Mouse (Mus musculus) cerebellum, postnatal 14 days (tissue): Measurements from ENCODE around the gene Hist1h3a.
A peak's percentile ranks its signal among the peaks of the same experiment; 100 is the strongest.

ENCODE experiments used
- DNase-seq, 2 experiments: peaks; one replicate each; pipeline ENCODE4 v3.0.0; 2021; ENCODE audit warnings: mixed read lengths in 2 of 2

The Hist1h3a gene

DNA sequence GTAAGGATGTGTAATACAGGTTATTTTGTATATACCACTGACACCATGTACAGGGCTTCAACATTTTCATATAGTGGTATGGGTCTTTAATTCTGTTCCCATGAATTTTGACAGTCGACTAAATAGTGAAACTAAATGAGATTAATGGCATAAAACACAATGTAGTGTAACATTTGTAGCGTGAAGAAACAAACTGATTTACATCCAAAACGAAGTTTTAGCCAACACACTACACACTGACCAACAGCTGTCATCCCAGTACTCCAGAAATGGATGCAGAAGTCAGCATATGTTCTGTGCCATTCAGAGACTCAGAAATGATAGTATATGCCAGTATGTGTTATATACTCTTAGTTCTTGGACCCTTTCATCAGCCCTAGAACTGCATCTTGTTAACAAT is 4.3 kb downstream of the Hist1h3a start:
- no peak for DNase-seq

DNA sequence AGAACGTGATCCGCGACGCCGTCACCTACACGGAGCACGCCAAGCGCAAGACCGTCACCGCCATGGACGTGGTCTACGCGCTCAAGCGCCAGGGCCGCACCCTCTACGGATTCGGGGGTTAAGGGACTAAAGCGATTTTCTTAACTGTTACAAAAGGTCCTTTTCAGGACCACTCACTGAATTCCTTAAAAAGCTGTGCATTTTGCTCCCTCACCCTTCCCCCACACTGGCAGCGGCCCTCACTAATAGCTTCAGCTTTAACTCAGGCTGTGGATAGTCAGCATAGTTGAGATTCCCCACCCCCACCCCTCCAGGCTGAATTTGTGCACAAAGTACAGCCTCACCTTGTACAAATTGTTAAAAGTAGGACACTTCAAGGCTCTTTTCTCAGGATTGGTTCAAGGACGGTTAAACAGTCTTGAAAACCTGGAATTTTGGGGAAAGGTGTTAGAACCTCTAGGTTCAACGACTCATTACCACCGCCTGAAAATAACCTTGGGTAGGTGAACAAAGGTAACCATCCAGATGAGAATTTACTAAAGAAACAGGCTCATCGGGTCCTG is 4.9 kb downstream of the Hist1h3a start:
- DNase-seq = peak in 1 of 2 experiments; percentile 22

DNA sequence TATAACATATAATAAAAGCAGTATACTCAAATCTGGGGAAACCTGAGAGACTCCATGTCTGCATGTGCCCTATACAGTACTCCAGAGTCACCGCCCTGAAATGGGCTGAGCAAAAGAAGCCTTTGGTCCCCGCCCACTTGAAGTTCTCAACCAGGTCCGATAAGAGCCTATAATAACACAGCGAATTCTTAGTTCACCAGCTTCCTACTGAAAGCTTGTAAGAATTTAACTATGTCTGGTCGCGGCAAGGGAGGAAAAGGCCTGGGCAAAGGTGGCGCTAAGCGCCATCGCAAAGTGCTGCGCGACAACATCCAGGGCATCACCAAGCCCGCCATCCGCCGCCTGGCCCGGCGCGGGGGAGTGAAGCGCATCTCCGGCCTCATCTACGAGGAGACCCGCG is 5.4 kb downstream of the Hist1h3a start, which contains the start of gene Hist1h4b:
Gene Hist1h4b, plus strand, starts transcription at position 224 of the 400 bp plus-strand sequence.
- peak; percentile 83 to 91 for DNase-seq

DNA sequence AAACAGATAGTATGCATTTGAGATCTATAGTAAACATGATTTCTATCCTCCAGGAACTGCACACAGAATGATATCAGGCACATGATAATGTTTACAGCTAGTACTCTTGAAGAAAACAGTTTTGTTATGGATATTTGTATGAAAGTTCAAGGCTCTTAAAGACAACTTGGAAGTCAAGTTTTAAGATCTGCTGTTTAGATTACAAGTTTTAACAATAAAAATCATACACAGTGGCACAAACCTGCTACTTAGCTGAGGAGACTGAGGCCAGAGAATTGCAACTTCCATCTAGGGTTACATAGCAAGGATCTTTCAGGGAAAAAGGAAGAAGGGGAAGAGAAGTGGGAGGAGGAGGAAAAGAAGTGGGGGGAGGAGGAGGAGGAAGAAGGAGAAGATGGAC is 7.2 kb downstream of the Hist1h3a start:
- DNase-seq = no peak

DNA sequence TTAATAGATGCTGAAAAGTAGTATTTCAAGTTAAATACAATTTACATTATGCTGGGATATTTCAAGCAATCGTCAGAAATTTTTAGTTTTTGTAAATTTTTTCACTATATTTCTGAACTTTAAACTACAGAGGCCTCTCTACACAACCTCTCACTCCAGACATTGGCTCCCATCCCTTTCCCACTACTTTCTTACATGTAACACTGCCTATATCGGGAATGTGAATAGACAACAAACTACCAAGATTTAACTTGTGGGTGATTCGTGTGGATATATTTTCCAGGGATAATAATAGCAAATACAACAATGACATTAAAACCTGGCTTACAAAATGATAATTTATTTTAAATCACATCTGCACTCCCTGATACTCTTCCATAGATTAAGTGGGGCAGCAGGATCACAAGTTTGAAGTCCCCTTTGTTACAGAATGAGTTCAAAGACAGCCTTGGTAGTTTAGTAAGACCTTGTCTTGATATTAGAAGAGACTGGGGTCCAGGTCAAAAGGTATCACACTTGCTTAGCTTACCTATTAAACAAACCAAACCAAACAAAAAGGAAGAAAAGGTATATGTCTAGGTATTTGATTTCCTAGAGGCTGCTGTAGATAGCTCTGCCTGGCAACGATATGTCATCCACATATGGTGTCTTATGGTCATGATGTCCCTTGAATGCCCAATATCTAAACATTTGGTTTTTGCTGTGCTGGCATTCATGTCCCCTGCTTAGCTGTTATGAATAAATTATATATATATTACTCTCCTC is 8.7 kb downstream of the Hist1h3a start:
- no peak for DNase-seq

DNA sequence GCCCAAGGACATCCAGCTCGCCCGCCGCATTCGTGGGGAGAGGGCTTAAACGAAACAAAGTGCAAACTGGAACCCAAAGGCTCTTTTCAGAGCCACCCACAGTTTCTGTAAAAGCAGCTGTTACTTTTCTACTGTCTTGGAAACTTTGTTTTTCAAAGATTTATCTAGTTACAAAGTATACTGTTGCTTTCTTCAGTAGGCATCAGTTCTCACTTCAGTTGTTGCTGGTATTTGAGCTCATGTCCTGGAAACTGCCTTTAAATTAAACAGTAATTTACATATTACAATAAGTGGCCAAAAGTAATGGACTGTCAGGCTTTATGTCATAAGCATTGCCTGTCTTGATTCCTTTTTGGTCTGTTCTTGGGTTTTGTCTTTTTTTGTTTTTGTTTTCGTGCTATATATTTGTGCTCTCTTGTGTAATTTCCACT is 9.4 kb downstream of the Hist1h3a start:
- no peak for DNase-seq

DNA sequence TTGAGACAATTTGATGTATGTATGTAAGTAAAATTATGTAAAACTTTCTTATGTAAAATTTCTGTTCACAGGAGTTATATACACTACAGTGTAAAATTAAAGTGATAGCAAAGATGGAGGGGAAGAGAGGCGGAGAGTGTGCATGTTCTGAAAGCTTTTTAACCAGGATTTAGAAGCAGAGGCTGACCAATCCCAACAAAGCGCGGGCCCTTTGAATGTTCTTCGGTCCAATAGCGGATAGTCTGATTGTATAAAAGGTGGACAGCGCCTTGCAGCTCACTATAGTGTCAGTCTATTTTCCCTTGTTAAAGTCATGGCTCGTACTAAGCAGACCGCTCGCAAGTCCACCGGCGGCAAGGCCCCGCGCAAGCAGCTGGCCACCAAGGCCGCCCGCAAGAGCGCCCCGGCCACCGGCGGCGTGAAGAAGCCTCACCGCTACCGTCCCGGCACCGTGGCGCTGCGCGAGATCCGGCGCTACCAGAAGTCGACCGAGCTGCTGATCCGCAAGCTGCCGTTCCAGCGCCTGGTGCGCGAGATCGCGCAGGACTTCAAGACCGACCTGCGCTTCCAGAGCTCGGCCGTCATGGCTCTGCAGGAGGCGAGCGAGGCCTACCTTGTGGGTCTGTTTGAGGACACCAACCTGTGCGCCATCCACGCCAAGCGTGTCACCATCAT is 10.0 kb downstream of the Hist1h3a start, which contains the start of gene Hist1h3b:
Gene Hist1h3b, plus strand, starts transcription at position 201 of the 675 bp plus-strand sequence.
- peak; percentile 85 to 92 for DNase-seq

DNA sequence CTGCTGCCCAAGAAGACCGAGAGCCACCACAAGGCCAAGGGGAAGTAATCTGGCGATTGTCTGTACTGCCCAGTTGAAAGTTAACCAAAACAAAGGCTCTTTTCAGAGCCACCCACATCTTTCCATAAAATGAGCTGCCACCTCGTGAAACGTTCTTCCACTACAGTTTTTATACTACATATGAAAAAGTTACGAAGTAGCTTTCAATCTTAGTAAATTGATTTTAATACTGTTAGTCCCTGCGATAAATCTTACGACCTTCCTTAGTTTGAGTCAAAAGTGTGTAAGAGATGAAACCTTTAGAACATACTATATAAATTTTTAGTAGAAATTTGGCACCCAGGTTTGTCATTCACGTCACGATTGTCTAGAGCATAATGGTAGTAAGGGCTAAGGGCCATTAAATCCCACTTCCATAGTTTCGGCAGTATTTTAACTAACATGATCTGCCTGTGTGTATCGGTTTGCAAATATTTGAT is 10.7 kb downstream of the Hist1h3a start:
- no peak for DNase-seq

DNA sequence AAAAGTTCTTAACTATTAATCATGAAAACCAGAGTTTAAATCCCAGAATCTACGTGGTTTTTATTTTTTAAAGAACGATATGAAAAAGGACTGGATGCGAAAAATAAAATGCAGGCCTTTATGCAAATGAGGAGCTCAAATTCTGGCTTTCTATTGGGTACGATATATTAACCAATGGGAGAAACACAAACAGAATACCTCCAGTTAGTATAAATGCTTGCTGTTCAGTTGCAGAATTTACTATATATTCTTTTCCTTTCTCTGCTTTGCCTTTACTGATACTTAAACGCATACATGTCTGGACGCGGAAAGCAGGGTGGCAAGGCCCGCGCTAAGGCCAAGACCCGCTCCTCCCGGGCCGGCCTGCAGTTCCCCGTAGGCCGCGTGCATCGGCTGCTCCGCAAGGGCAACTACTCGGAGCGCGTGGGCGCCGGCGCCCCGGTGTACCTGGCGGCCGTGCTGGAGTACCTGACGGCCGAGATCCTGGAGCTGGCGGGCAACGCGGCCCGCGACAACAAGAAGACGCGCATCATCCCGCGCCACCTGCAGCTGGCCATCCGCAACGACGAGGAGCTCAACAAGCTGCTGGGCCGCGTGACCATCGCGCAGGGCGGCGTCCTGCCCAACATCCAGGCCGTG is 11.2 kb downstream of the Hist1h3a start, which contains the start of gene Hist1h2ab:
Gene Hist1h2ab, plus strand, starts transcription at position 288 of the 639 bp plus-strand sequence.
- DNase-seq = peak; percentile 36 to 58

DNA sequence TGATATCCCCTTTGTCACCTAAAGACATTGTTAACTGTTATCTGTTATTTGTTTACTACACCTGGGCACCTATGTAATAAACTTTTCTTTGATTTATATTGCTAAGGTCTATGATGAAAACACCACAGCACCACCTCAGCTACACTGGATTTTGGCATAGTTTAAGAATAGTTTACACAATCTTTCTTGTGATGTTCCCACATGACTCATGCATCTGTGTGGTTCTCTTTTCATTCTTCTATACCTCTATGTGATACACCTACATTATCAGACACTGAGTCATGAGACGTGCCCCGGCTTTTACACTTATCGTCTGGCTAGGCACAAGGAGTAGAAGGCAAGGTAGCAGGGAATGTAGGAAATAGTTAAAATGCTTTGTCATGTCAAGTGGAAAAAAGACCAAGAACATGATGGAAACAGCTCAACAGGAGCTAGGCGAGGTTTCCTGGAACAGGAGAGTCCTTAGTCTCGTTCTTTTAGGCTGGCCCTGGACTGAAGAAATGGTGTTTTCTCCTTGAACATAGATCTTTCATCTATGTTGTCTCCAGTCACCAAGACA is 12.5 kb downstream of the Hist1h3a start:
- no peak for DNase-seq

DNA sequence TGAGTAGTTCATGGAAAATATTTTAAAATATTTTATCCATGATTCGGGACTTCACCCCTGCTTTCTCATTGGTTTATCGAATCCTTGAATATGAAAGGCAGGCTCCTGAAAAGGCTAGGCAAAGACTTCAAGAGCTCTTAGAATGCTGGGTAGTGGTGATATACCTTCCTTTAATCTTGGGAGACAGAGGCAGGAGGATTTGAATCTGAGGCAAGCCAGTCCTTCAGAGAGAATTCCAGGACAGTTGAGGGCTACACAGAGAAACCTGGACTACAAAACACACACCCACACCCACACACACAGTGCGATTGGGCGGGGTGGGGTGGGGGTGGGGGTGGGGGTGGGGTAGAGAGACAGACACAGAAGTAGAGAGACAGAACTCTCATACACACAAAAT is 14.3 kb downstream of the Hist1h3a start:
- no peak for DNase-seq

DNA sequence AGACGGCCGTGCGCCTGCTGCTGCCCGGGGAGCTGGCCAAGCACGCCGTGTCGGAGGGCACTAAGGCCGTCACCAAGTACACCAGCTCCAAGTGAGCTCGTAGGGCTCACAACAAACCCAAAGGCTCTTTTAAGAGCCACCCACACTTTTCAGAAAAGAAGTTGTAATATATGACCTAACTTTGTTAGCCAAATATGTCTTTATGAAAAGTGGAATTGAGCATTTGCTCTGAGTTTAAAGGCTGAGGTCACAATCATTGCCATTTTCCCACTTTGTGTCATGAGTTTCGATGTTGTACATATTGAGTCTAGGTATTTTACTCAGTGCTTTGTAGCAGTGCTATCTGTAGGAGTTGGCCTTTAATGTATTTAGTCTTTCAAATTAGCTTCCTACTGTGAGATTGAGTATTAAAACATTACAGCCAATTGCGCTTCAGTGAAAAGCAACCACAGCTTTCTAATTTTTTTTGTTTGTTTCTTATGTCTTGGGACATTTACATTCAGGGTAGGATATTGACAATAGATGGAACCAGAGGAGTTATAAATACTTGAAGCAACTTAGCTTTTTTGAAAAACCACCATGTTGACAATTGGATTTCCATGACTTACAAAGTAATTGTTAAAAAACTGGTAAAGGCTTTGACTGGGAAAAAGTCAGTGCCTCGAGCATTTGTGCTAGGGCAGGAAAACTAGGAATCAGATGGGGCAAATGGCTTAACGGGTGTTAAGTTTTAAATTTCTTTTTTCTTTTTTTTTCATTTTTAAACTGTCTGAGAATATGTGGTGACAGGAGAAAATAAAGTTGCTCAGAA is 14.9 kb downstream of the Hist1h3a start:
- no peak for DNase-seq

DNA sequence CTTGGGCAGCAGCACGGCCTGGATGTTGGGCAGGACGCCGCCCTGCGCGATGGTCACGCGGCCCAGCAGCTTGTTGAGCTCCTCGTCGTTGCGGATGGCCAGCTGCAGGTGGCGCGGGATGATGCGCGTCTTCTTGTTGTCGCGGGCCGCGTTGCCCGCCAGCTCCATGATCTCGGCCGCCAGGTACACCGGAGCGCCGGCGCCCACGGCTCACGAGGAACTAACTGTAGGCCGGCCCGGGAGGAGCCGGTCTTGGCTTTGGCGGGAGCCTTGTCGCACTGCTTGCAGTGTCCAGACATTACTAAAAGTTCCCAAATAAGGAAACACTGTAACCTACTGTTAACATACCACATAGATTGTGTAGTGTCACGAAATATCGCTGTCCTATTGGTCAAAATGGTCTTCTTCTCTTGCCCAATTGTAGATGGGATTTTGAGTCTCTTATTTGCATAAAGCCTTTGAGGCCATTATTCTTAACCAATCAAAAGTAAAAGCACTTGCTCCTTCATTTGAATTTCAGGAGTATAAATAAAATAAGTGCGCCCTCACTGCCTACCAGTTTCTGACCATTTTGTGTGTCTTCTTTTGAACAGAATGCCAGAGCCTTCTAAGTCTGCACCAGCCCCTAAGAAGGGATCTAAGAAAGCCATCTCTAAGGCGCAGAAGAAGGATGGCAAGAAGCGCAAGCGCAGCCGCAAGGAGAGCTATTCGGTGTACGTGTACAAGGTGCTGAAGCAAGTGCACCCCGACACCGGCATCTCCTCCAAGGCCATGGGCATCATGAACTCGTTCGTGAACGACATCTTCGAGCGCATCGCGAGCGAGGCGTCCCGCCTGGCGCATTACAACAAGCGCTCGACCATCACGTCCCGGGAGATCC is 15.7 kb downstream of the Hist1h3a start, which contains the start of gene Hist1h2bb:
Gene Hist1h2bb, plus strand, starts transcription at position 534 of the 880 bp plus-strand sequence.
- DNase-seq = peak; percentile 61 to 72

DNA sequence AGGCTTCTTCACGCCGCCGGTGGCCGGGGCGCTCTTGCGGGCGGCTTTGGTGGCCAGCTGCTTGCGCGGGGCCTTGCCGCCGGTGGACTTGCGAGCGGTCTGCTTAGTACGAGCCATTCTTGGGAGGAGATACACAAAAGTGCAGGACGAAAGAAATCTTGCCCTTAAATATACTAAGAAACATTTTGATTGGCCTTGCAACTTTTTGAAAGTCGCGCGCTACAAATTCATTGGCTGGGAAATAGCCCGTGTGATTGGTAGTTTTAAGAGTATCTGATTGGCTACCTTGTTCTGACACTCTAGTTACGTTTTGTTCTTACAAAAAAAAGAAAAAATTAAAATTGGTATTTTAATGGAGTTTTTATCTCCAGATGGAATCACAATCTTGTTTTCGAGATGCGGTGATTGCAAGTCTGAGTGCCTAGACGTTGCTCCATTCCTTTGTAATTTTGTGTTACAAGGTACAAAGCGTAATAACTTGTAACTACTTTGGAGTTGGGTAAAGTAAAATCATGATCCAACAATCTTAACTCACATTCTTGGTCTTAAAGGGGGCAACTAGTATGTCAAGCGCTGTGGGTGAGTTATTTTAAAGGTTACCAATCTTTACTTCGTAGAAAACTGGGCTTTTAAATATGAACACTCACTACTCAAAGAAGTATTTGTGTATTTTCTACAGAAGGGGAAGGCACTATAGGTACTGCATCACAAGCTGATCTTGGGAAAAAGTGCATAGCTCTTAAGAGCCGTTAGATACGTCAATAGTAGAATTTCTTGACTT is 16.6 kb downstream of the Hist1h3a start, which contains the start of gene Hist1h3c:
Gene Hist1h3c, minus strand, starts transcription at position 222 of the 781 bp plus-strand sequence.
- peak; percentile 89 to 93 for DNase-seq

DNA sequence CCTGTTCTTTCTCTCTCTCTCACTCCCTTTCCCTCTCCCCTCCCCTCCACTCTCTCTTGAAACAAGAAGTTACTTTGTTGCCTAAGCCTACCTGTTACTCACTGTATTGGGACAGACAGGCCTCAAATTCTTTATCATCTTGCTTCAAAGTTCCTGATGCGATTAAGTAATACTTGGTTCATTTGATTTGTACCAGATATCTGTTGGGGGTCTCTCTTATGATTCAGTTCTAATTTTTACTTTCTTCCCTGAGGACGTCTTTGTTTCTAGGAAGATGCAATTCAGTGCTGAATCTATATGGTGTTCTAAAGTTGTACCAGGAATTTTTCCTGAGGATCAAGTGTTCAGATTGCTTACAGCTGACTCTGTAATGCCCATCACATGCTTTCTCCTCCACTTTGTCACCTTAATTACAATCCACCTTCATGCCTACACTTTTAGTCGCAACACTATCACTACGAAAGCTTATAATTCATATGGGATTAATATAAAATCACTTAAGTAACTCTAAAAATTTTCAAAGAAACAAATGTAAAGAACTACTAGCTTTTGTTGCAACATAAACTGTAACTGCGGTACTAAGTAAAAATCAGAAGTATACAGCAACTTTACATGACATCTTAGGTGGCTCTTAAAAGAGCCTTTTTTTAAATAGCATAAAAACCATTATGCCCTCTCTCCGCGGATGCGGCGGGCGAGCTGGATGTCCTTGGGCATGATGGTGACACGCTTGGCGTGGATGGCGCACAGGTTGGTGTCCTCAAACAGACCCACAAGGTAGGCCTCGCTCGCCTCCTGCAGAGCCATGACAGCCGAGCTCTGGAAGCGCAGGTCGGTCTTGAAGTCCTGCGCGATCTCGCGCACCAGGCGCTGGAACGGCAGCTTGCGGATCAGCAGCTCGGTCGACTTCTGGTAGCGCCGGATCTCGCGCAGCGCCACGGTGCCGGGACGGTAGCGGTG is 17.5 kb downstream of the Hist1h3a start:
- DNase-seq = no peak

DNA sequence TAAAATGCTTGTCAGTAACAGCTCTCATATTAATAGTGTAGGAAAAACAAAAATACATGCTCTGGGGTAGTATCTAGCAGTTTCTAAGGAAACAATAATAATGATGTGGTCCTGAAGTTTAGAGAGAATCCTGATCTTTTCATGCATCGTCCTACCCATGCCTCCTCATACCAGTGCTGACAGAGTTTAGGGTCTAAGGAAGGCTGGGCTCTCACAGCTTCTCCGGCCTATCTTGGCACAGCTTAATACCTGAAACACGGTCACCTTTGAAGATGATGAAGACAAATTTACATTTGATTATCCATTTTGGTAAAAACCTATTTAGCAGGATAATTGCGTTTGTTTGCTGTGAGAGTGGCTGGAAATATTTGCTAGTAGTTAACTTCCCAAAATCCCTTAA is 18.2 kb downstream of the Hist1h3a start:
- no peak for DNase-seq

DNA sequence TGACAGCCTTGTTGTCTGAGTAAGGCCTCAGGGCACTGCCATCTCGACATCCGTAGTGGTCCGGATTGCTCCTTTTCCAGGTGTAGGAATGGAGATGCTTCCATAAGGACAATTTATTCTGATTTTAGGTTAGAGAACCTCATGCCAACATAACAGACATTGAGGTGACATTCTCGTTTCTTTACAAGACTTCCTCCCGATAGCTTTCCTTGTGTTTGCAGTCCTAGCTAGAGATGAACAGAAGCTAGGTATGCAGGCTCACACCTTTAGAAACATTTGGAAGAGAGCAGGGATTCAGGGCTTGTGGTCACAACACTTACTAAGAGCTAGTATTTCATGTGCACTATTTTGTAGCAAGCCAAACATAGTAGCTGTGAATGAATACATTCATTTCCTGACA is 19.0 kb downstream of the Hist1h3a start:
- no peak for DNase-seq

DNA sequence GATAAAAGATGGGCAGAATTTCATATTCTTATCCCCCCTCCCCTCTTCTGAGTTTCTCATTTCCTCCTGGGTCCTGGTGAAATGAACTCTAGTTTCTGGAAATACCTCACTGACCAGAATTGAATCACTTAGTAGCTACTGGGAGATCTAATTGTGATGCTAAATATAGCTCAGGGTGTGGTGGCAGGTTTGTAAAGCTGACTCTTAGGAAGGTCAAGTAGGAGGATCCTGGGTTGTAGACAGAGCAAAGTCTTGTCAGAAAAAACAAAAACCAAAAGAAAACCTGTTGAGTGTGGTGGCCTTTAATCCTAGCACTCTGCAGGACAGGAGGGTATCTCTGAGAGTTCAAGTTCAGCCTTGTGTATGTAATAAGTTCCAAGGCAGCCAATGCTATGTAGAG is 20.2 kb downstream of the Hist1h3a start:
- no peak for DNase-seq
